In genomic region chr9:70086091-70086490, GRCm38 (mm10) we compare ENCODE assay signal across 29 mouse cellular contexts. TPM values are rescaled to one million over a fixed set of nuclear protein-coding genes. Genes with fewer than 3 reads are reported as not detected.
DNase-seq lines count a peak whose midpoint lies in the region; ATAC-seq and TF ChIP-seq lines count a peak whose summit lies in the region.
"Had no signal": no experiment of that assay in that cellular context is flagged by ENCODE, and none has a peak within 500 bp of the region (broad histone marks: within the 10 kb centered on the region; RNA-seq: fewer than 3 reads in every experiment).

No protein-coding gene starts in this region.

- H3K4me2 ChIP-seq in intestine, embryonic 15.5 days (replicated peaks) = no peak overlapping the region
- H3K4me2 ChIP-seq in intestine, postnatal 0 days (replicated peaks; ENCODE audit: low read depth) = no peak overlapping the region
- no peak overlapping the region for H3K4me2 ChIP-seq in lung, embryonic 14.5 days
- H3K4me2 ChIP-seq: heart, embryonic 13.5 days; hindbrain, embryonic 12.5 days; liver, embryonic 15.5 days; midbrain, embryonic 11.5 days; stomach, embryonic 15.5 days had no signal

- H3K9me3 ChIP-seq in intestine, embryonic 15.5 days = no peaks in the 10 kb centered on the region
- no peaks in the 10 kb centered on the region for H3K9me3 ChIP-seq in intestine, postnatal 0 days (ENCODE audit: control insufficient read depth)
- no peaks in the 10 kb centered on the region for H3K9me3 ChIP-seq in lung, embryonic 14.5 days (ENCODE audit: low read depth, low read length)
- H3K9me3 ChIP-seq: forebrain, embryonic 10.5 days; heart, embryonic 13.5 days; hindbrain, embryonic 12.5 days; limb, embryonic 10.5 days; liver, embryonic 15.5 days; stomach, embryonic 15.5 days had no signal

- TF ChIP-seq CTCF in intestine, postnatal 0 days (IDR thresholded peaks at IDR 0.05; ENCODE audit: low read depth) = no peak
- TF ChIP-seq CTCF in lung, embryonic 14.5 days (IDR thresholded peaks at IDR 0.05; ENCODE audit: low read depth) = no peak
- TF ChIP-seq CTCF in brain, embryonic 14.5 days (IDR thresholded peaks at IDR 0.05; ENCODE audit: borderline replicate concordance, extremely low read depth, insufficient read depth, insufficient read length) = no peak

- ATAC-seq in intestine, embryonic 15.5 days = peak; percentile 58; the same call in 1 of the 2 replicates
- no peak for ATAC-seq in intestine, postnatal 0 days
- ATAC-seq in lung, embryonic 14.5 days (ENCODE audit: insufficient read depth) = no peak
- ATAC-seq: forebrain, embryonic 16.5 days had no signal

- H3K36me3 ChIP-seq in intestine, embryonic 15.5 days = no peaks in the 10 kb centered on the region
- no peaks in the 10 kb centered on the region for H3K36me3 ChIP-seq in intestine, postnatal 0 days (ENCODE audit: control insufficient read depth, insufficient read depth)
- no peaks in the 10 kb centered on the region for H3K36me3 ChIP-seq in lung, embryonic 14.5 days (ENCODE audit: insufficient read depth)
- H3K36me3 ChIP-seq: forebrain, embryonic 10.5 days; hindbrain, embryonic 12.5 days; limb, embryonic 10.5 days; liver, embryonic 15.5 days; stomach, embryonic 15.5 days had no signal

- 26% methylated on average over 6 of the region's 6 CpGs for WGBS in intestine, embryonic 15.5 days
- WGBS in intestine, postnatal 0 days = 42% methylated on average over 6 of the region's 6 CpGs
- 16% methylated on average over 6 of the region's 6 CpGs for WGBS in lung, embryonic 14.5 days

- no peak overlapping the region for H3K27ac ChIP-seq in intestine, embryonic 15.5 days
- H3K27ac ChIP-seq in intestine, postnatal 0 days (ENCODE audit: low read depth, low read length) = no peak overlapping the region
- H3K27ac ChIP-seq in lung, embryonic 14.5 days (ENCODE audit: low read depth) = no peak overlapping the region
- H3K27ac ChIP-seq: forebrain, embryonic 10.5 days; heart, adult 2 months; heart, embryonic 13.5 days; hindbrain, embryonic 12.5 days; limb, embryonic 10.5 days; liver, embryonic 15.5 days; macrophage; stomach, embryonic 15.5 days had no signal

- no peak for TF ChIP-seq POLR2A in brain, embryonic 14.5 days (IDR thresholded peaks at IDR 0.05; ENCODE audit: borderline replicate concordance, extremely low read depth, insufficient read depth, insufficient read length, poor library complexity, severe bottlenecking)

- H3K4me3 ChIP-seq in intestine, embryonic 15.5 days (replicated peaks) = no peak overlapping the region
- no peak overlapping the region for H3K4me3 ChIP-seq in intestine, postnatal 0 days (ENCODE audit: low read depth, low read length)
- no peak overlapping the region for H3K4me3 ChIP-seq in lung, embryonic 14.5 days (ENCODE audit: low read depth, low read length)
- H3K4me3 ChIP-seq: forebrain, embryonic 10.5 days; heart, adult 2 months; heart, embryonic 13.5 days; hindbrain, embryonic 12.5 days; limb, embryonic 10.5 days; liver, embryonic 15.5 days; stomach, embryonic 15.5 days had no signal

- H3K4me1 ChIP-seq in intestine, embryonic 15.5 days (replicated peaks) = peaks cover 15% of the 10 kb centered on the region
- no peaks in the 10 kb centered on the region for H3K4me1 ChIP-seq in intestine, postnatal 0 days (replicated peaks; ENCODE audit: control insufficient read depth, insufficient read depth, low read length)
- H3K4me1 ChIP-seq in lung, embryonic 14.5 days (ENCODE audit: insufficient read depth) = peaks cover 4% of the 10 kb centered on the region; the same call in 1 of the 2 replicates
- H3K4me1 ChIP-seq: forebrain, embryonic 10.5 days; liver, embryonic 15.5 days had no signal

- peak; percentile 45 for DNase-seq in lung, embryonic 14.5 days
- no peak for DNase-seq in lung, postnatal 14 days
- DNase-seq in brain, embryonic 14.5 days (ENCODE audit: low read depth) = peak; percentile 12
- DNase-seq in mesoderm, embryonic 11.5 days (ENCODE audit: low read depth, low spot score) = peak; percentile 60
- DNase-seq in spleen, postnatal 14 days (ENCODE audit: low spot score in 2 of 2) = no peak
- DNase-seq: adrenal gland, postnatal 14 days; B cell, adult 2 months; cerebellum, adult 8-10 months; cerebellum, postnatal 36 days; gastrocnemius, postnatal 10 days; heart, adult 2 months; heart, postnatal 14 days; kidney, adult 8-10 months; liver; thymus, postnatal 36 days had no signal

- no peak overlapping the region for H3K9ac ChIP-seq in intestine, embryonic 15.5 days
- no peak overlapping the region for H3K9ac ChIP-seq in intestine, postnatal 0 days (ENCODE audit: low read depth, low read length)
- no peak overlapping the region for H3K9ac ChIP-seq in lung, embryonic 14.5 days
- H3K9ac ChIP-seq: heart, embryonic 13.5 days; hindbrain, embryonic 12.5 days; liver, embryonic 15.5 days; stomach, embryonic 15.5 days had no signal

- no peaks in the 10 kb centered on the region for H3K27me3 ChIP-seq in intestine, embryonic 15.5 days (replicated peaks)
- no peaks in the 10 kb centered on the region for H3K27me3 ChIP-seq in intestine, postnatal 0 days (replicated peaks; ENCODE audit: control insufficient read depth, insufficient read depth, low read length)
- H3K27me3 ChIP-seq in lung, embryonic 14.5 days (ENCODE audit: insufficient read depth, low read length) = no peaks in the 10 kb centered on the region
- H3K27me3 ChIP-seq: CH12.LX; heart, embryonic 13.5 days; hindbrain, embryonic 12.5 days; liver, embryonic 15.5 days; stomach, embryonic 15.5 days had no signal

RNA-seq across cellular contexts. Expression of gene Gcnt3, which starts 48.2 kb away (rescaled TPM):
- 8.3 and 8.9 TPM in 2 replicates for polyA plus RNA-seq in intestine, embryonic 15.5 days (2015; fragmentation: Nextera tagmentation; extraction: Ambion mirVana)
- polyA plus RNA-seq in intestine, postnatal 0 days (2015; fragmentation: Nextera tagmentation; extraction: Ambion mirVana) = 11.0 and 11.1 TPM in 2 replicates
- polyA plus RNA-seq in lung, embryonic 14.5 days (2014; fragmentation: Nextera tagmentation; extraction: Ambion mirVana) = 0.18 and 0.21 TPM in 2 replicates
- not detected in 2 replicates for polyA plus RNA-seq in brain, embryonic 14.5 days (2012; rRNA removed)
- polyA plus RNA-seq: embryonic facial prominence, embryonic 11.5 days; forebrain, embryonic 10.5 days; forebrain, embryonic 16.5 days; heart, adult 2 months; heart, embryonic 13.5 days; hindbrain, embryonic 12.5 days; limb, embryonic 10.5 days; liver, embryonic 15.5 days; macrophage; midbrain, embryonic 11.5 days; spleen, adult 2 months had no signal

RNA-seq across cellular contexts. Expression of gene Fam81a, which starts 56.3 kb away (rescaled TPM):
- 7.1 and 10.9 TPM in 2 replicates for polyA plus RNA-seq in intestine, embryonic 15.5 days (2015; fragmentation: Nextera tagmentation; extraction: Ambion mirVana)
- polyA plus RNA-seq in intestine, postnatal 0 days (2015; fragmentation: Nextera tagmentation; extraction: Ambion mirVana) = 0.83 and 0.92 TPM in 2 replicates
- 4.2 and 6.0 TPM in 2 replicates for polyA plus RNA-seq in lung, embryonic 14.5 days (2014; fragmentation: Nextera tagmentation; extraction: Ambion mirVana)
- 3.1 and 5.0 TPM in 2 replicates for polyA plus RNA-seq in brain, embryonic 14.5 days (2012; rRNA removed)
- polyA plus RNA-seq: macrophage had no signal

Comparison
In these comparisons a context has a peak if more than half of its experiments do, and no peak if none do; other contexts are left out.
1. DNase-seq: peak in lung, embryonic 14.5 days (single experiment), brain, embryonic 14.5 days (single experiment) and mesoderm, embryonic 11.5 days (single experiment); none in lung, postnatal 14 days (single experiment) and spleen, postnatal 14 days (0 of 2).